Mouse (Mus musculus): ENCODE data around the gene Sh3bgr.

The Sh3bgr gene

DNA sequence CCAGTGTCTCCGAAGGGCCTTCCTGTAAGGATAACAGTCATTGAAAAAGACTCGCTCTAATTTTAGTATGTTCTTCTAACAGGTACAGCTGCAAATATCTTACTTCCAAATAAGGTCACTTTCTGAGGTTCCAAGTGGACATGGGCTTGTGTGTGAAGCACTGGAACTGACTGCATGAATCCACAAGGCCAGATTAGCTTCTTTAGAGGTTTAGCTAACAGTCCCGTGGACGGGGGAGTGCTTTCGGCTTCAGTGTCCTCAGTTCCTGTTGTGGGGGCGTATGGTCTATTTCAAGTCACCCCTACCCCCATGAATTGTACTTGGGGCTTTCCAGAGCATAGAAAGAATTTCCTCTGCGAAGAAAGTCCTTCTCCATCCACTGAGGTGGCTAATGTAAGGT is 10.6 kb downstream of the Sh3bgr start:
- DNase-seq (ENCODE audit: low spot score), result no peak

DNA sequence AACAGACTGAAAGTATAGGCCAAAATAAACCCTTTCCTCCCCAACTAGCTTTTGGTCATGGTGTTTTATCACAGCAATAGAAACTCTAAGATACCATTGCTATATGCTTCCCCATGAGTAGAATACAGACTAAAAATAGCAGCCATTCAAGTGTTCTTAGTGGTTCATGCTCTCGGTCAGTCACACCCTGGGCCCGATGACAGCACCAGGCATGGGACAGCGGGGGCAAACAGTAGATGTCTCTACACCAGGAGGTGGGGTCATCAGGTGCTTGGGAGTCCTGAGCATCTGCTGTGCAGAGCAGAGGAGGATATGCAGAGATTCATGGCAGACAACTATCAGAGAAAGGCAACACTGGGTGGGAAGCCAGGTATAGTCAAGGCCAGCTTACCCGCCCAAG is 12.8 kb downstream of the Sh3bgr start:
- no peak for DNase-seq (ENCODE audit: low spot score)

DNA sequence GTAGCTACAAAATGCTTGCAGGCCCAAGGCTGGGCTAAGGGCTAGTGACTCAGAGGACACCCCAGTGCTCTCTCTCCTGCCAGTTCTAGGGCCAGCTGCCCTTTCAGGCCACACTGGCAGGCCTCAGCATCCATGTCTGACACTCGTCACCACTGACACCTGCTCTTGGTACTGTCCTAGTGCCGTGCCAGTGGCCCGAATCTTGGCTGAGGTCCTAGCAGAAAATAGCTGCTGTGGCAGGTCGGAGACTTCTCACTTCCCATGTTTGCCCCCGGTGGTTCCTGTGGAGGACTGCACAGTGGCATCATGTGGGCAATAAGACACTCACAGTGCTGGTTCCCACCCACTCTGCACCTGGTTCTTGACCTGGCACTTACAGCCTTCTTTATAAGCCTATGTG is 21.2 kb downstream of the Sh3bgr start:
- no peak for DNase-seq (ENCODE audit: low spot score)

DNA sequence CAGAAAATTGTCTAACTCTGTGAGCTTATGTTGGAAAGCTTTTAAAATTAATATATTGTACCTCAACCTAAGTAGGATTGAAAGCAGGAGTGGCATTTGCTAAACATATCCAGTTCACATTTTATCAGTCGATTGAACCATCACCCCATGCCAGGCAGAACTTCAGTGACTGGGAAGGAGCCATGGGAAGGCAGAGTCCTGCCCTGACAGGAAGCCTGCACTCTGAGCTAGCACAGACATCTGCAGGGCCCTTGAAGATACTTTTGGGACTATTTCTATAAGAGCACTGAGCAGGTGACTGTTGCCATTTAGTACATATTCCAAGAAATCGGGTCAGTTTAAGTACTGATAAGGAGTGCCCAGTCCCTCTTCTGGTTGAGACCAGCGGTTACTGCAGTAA is 21.7 kb downstream of the Sh3bgr start:
- no peak for DNase-seq (ENCODE audit: low spot score)

DNA sequence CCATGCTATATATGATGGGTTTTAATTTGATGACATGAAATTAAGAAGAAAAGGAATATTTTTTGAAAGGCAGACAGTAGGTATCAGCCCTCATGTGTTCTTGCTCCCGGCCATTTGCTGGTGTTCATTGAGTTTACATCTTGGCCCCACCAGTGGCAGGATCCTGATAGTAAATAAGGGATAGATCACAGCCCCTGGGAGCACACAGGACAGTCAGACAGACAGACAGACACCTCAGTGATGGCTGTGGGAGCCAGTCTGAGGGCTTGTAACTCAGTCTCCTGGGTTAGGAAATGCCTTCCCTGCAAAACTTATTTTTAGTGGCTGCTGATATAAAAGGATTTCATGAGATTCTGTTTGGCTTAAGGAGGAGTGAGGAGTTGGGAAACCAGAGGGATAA is 22.2 kb downstream of the Sh3bgr start:
- no peak for DNase-seq (ENCODE audit: low spot score)

DNA sequence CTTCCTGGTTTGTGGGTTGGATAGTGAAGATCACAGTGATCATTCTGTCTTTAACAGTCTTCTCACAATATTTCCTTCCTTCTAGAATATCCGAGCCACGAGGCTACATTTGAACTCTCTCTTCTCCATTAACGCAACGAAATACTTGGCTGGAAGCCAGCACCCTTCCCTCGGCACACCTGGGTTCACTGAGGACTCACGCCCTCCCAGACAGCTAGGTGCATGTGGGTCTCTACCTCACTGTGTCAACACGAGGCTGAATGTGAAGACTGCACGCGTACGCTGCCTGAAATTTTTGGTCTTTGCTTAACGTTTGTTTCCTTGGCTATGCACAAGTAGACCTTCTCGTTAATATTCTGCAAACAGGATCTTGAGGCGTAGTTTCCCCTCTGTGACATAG is 28.2 kb downstream of the Sh3bgr start:
- no peak for DNase-seq (ENCODE audit: low spot score)

DNA sequence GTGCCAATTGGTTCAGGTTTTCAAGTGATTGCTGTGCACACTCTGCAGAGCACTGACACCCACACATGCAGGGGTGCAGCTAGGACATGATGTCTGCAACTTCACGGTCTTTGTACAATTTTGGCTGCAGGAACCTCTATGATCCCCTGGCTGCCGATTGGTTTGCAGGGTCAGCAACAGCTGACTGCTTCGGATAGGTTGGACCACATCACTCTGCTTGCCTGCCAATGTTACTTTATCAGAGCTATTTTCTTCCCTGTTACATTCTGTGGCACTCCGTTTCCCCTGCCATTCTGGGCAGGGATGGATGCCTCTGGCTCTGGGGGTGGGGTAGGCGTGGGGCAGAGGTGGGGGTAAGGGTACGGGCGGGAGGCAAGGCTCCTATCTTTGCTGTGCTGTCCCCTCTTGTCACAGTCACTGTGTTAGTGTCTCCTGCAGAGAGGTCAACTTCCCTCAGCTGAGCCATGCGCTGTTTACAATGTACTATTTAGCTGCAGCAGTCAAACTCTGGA is 28.9 kb downstream of the Sh3bgr start:
- DNase-seq (ENCODE audit: low spot score), result no peak

DNA sequence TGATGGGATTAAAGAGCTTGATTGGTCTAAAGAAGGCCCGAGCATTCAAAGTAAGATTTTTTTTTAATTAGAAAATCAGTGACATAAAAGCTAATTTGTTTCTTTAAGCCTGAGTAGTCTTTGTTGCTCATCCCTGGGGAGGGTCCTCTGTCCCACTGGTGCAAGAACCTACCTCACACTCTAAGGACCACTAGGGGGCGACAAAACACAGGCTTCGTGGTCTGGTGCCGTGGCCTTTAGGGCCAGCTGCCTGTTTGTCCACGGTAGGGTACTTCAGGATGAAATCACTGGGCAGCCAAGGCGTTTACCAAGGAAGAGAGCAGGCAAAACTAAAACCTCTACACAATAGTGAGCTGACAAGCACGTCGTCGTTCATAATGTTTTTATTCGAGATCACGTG is 30.2 kb downstream of the Sh3bgr start:
- no peak for DNase-seq (ENCODE audit: low spot score)

DNA sequence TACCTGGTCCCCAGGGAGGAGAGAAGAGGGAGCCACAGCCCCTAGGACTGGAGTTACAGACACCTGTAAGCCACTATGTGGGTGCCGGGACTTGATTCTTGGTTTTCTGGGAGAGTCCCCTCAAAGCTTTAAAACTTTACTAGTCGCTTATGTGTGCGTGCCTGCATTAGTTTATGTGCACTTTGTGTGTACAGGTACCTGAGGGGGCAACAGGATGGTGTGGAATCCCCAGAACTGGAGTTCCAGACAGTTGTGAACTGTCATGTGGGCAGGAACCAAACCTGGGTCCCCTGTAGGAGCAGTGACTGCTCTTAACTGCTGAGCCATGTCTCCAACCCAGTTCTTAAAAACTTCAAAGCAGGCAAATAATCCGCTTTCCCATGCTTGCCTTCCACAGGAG is 31.0 kb downstream of the Sh3bgr start:
- DNase-seq (ENCODE audit: low spot score), result no peak

DNA sequence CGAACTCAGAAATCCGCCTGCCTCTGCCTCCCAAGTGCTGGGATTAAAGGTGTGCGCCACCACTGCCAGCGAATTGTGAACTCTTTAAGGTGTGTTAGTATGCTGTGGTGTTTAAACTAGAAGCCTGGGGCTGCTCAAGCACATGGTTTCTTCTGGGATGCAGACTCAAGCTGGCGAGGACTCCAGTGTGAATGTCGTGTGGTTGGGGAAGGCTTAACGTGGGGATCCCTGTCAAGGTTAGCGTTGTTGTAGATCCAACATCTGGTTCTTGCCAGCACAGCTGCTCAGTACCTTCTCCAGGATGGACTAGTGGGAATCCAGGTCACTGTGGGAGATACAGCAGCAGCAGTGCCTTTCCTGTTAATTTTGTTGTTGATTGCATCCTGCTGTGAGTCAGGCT is 31.7 kb downstream of the Sh3bgr start:
- no peak for DNase-seq (ENCODE audit: low spot score)

DNA sequence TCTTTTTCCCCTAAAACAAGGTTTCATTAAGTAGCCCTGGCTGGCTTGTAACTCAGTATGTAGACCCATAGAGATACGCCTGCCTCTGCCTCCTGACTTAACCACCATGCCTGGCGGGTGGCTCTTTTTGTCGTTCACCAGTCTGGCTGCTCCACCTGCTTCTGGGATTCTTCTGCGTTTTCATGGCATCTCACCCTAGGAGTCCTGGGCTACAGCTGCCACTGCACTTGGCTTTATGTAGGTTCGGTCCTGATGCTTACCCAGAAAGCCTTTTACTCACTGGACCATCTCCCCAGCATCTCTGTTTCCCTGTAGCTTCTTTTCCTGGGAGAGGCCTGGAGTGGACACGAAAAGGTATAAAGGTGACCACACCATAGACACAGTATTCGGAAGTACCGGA is 33.7 kb downstream of the Sh3bgr start:
- DNase-seq (ENCODE audit: low spot score), result no peak

DNA sequence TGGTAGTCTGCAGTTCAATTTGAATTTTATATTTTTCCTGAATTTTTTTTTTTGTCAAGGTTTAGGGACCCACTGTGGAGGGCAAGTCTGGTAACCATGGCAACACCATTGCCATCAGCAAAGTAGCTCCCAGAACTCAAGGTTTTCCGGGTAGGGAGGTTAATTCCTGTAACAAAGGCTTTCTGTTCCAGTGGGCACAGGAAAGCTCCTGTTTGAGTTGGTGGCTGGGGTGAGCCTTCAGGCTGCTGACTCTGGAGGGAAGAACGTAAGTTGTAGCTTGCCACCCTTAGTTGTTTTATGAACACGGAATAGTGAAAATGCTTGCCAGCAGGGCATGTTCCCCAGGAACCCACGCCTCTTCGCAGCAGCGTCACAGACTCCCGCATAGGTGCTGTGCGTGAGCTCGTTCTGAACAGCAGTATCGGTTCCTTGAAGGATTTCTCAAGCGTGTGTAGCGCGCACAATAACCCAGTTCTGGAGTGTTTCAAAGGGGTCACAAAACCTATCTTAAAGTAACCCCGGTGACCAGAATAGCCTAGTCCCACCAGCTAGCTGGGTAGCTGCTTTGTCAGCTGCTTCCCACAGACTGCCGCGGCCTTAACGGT is 35.2 kb downstream of the Sh3bgr start, which contains the start of gene B3galt5:
B3galt5 (plus strand) TSS at position 436 of the 605 bp plus-strand sequence.
- DNase-seq (ENCODE audit: low spot score), result no peak

DNA sequence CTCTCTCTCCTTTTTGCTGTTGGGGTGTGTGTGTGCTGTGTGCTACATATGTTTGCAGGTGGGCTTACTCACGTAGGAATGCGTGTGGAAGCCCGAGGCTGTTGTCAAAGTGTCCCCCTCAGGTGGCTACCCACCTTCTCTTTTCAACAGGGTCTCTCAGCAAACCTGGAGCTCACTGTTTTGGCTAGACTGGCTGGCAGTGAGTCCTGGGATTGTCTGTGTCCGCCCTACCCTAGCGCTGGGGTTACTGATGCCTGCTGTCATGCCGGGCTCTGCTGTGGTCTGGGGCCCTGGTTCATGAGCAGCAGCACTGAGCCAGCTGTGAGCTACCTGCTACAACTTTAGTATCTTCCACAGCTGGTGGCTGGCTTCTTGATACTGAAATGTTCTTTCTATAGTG is 44.2 kb downstream of the Sh3bgr start:
- no peak for DNase-seq (ENCODE audit: low spot score)

DNA sequence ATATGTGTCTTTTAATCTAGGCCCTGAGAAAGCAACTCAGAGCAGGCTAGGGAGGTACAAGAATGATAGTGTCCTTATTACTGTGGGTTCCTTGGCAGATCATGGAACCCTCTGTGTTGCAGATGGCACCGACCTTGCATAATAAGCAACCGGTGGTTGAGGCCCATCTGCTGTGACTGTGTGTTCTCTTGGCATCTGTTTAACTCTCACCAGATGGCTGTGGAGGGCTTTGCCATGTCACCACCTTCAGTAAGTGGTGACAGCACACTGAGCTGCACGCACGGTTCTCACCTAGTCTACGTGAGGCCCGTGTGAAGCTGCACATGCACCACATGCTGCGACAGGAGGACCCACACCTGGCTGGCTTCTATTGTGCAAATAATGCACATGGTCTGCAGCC is 49.4 kb downstream of the Sh3bgr start:
- DNase-seq (ENCODE audit: low spot score), result no peak

DNA sequence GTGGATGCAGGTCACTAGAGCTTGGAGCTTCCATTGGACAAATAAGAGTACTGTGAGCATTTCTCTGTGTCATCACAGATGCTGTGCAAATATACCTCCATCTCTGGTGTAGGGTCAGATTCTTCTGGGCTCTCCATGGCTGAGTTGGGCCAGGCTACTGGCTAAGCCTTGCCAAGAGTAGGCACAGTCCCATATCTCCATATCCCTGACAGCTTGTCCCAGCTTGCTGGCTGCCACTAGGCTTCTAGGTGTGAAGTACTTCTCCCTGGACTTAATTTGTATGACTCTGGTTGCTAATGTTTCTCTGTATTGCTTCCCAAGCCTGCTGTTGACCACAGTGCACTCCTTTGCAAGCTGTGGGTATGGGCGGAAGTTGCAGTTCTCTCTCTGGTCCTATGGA is 51.9 kb downstream of the Sh3bgr start:
- DNase-seq (ENCODE audit: low spot score), result no peak

DNA sequence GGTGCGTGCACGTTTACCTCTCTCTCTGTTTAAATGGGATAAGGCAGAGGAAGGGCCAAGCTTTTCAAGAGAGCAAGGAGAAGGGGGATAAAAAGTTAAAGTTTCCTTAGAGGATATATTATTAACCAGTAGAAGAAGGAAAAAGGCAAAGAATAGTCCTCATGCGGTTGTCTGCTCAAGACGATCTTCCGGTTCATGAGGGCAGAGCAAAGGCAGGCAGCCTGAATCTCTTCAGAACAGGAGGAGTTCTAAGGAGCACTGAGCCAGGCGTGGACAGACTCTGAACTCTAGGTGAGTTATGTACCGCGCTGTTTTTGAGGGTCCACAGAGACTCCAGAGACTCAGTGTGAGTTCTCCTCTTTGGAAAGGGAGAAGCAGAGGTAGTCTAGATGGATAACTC is 58.2 kb downstream of the Sh3bgr start:
- DNase-seq (ENCODE audit: low spot score), result no peak

DNA sequence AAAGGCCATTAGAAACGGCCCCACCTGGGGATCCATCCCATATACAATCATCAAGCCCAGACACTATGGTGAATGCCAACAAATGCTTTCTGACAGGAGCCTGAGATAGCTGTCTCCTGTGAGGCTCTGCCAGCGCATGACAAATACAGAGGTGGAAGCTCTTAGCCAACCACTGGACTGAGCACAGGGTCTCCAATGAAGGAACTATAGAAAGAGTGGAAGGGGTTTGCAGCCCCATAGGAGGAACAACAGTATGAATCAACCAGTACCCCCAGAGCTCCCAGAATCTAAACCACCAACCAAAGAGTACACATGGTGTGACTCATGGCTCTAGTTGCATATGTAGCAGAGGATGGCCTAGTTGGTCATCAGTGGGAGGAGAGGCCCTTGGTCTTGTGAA is 71.5 kb downstream of the Sh3bgr start:
- DNase-seq (ENCODE audit: low spot score), result no peak

DNA sequence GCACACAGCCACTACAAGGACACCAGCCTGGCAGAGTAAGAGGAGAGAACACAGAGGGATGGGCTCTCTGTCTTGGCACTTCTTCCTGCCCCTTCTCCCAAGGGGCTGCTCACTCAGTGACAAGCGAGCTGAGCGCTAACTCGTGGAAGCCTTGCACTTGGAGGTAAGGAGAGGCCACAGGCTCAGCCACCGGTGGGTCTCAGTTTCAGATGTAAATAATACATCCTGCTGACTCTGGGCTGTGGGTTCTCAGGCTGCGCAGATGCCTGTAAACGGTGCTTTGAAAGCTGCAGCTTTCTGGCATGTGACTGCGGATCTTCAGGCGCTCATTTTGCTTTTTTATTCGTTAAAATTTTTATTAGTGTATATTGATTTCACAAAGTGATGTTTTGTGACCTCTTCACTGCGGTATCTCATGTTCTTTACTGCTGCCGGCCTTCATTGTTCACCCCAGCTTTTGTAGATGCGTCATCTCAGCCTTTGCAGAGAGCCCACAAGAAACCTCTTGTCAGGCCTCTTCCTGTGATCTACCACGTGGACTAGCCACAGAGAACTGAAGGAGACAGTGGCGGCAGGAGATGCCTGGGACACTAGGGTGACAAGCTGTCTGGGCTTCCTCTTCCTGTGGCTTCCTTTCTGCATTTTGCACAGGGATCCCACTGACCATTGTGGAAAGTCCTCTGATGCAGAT is 72.8 kb downstream of the Sh3bgr start:
- no peak for DNase-seq (ENCODE audit: low spot score)

DNA sequence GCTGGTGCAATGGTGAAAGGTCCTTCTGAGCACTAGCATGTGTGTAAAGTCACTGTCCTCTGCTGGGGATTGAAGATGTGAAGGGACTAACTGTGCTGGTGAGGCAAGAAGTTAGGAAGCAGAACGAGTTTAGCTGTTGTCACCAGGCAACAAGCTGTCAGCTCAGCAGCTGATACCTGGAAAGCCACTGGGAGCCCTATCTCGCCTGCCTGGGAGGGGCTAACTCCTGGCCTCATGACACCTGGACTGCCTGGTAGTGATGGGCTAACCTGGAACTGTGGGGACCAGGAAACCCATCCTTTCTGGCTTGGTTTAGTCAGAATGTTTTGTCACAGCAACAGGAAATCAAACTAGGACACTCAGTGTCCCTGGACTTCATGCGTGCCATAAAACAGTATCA is 76.3 kb downstream of the Sh3bgr start:
- DNase-seq (ENCODE audit: low spot score), result no peak

Data from urinary bladder, postnatal 10 days (tissue).